Mouse (Mus musculus): Measurements from ENCODE around the gene Draxin.
"Not testable (repeated sequence)": the region's sequence is repeated elsewhere in the genome, so short reads cannot be mapped to it uniquely, and the experiment has no call there.

Draxin gene

GRCm38 (mm10) chr4:148056801-148057200, 73.7 kb downstream of the Draxin start:
- DNase-seq (ENCODE audit: low read depth, low spot score): no peak

- DNase-seq (ENCODE audit: low read depth, low spot score): no peak
Observed at GRCm38 (mm10) chr4:148056246-148056645, 74.3 kb downstream of the Draxin start.

GRCm38 (mm10) chr4:148054961-148055695, 75.4 kb downstream of the Draxin start:
- DNase-seq (ENCODE audit: low read depth, low spot score): no peak

- no peak for DNase-seq (ENCODE audit: low read depth, low spot score)
Observed at GRCm38 (mm10) chr4:148053417-148053920, 77.0 kb downstream of the Draxin start.

GRCm38 (mm10) chr4:148052976-148053375, 77.5 kb downstream of the Draxin start:
- DNase-seq (ENCODE audit: low read depth, low spot score): no peak

GRCm38 (mm10) chr4:148051886-148052285, 78.6 kb downstream of the Draxin start:
- DNase-seq (ENCODE audit: low read depth, low spot score): no peak

- DNase-seq (ENCODE audit: low read depth, low spot score): peak; percentile 60
Observed at GRCm38 (mm10) chr4:148051046-148051776, 79.3 kb downstream of the Draxin start.

- DNase-seq (ENCODE audit: low read depth, low spot score): not testable (repeated sequence)
Observed at GRCm38 (mm10) chr4:148050396-148050914, 80.0 kb downstream of the Draxin start.

Data from ZHBTc4 (cell line).